Mouse (Mus musculus) forebrain, embryonic 16.5 days (tissue): ENCODE data around the gene Apol9a. TPM values are rescaled to one million over a fixed set of nuclear protein-coding genes. Genes with fewer than 3 reads are reported as not detected.
"Not testable (repeated sequence)": the region's sequence is repeated elsewhere in the genome, so short reads cannot be mapped to it uniquely, and the experiment has no call there.

Experiments
- ATAC-seq: fragments of 200-750 bp; cut with Nextera tagmentation; 2 replicates; pipeline ENCODE4 v1.8.0; 2017; ENCODE audit warnings: mild to moderate bottlenecking, moderate library complexity
- H3K27ac ChIP-seq: fragments of 300-500 bp; sonication (generic); 2 replicates; pipeline ENCODE4 v1.5.1; 2014; ENCODE audit warnings: low read length, control low read depth
- H3K27me3 ChIP-seq: fragments of 300-500 bp; sonication (generic); replicated peaks from 2 replicates; pipeline ENCODE4 v1.6.1; 2014; ENCODE audit warnings: low read length; ENCODE audit not compliant: control insufficient read depth, insufficient read depth
- H3K36me3 ChIP-seq: fragments of 300-500 bp; sonication (generic); 2 replicates; pipeline ENCODE4 v1.6.1; 2014; ENCODE audit not compliant: control insufficient read depth, insufficient read depth
- H3K4me1 ChIP-seq: fragments of 300-500 bp; sonication (generic); replicated peaks from 2 replicates; pipeline ENCODE4 v1.6.1; 2014; ENCODE audit warnings: low read length; ENCODE audit not compliant: control insufficient read depth, insufficient read depth
- H3K4me2 ChIP-seq: fragments of 300-500 bp; sonication (generic); 2 replicates; pipeline ENCODE4 v1.6.1; 2014; ENCODE audit warnings: mild to moderate bottlenecking, low read length, control low read depth
- H3K4me3 ChIP-seq: fragments of 300-500 bp; sonication (generic); replicated peaks from 2 replicates; pipeline ENCODE4 v1.5.1; 2014; ENCODE audit warnings: mild to moderate bottlenecking, low read length, control low read depth
- H3K9ac ChIP-seq: fragments of 300-500 bp; sonication (generic); replicated peaks from 2 replicates; pipeline ENCODE4 v1.6.1; 2014; ENCODE audit warnings: low read depth, low read length, control low read depth
- H3K9me3 ChIP-seq: fragments of 300-500 bp; sonication (generic); 2 replicates; pipeline ENCODE4 v1.6.1; 2016; ENCODE audit warnings: low read length; ENCODE audit not compliant: control insufficient read depth
- WGBS: fragments of 180-500 bp; shearing (Covaris S2); extraction: QIAGEN DNeasy Blood & Tissue Kit; methylation state at CpG from one replicate; pipeline ENCODE4 v1.1.7; 2014; 5-methylcytosine and 5-hydroxymethylcytosine counted together
- polyA plus RNA-seq: library from polyadenylated mRNA; unstranded; fragments of >200 nt; fragmentation: Nextera tagmentation; extraction: Ambion mirVana; gene quantifications from 2 replicates; pipeline ENCODE4 v1.2.1, GENCODE M21; 2015

The Apol9a gene
- polyA plus RNA-seq = 0.09 TPM in 1 of 2 replicates, not detected in the other

DNA sequence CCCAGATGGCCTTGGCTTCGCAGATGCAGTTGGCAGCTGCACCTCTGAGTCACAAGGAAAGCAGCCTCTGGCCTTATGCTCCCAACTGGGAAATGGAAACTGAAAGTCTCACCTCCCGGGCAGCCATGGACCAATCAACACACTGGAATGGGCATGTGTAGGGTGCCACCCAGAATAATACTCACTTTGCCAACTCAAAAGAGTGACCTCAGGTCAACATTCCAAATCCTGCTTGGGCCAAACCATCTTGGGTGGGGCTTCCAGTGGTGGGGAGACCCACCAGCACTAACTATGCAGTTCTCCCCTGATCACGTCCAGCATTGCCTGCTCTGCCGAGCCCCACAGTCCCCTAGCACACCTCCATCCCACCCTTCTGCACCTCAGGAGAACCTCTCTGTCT is at the start of gene Apol9a:
Gene Apol9a (minus strand): TSS at position 101 of the 400 bp plus-strand sequence.
- H3K9ac ChIP-seq, ATAC-seq, H3K4me2 ChIP-seq, H3K4me3 ChIP-seq, H3K36me3 ChIP-seq, H3K27me3 ChIP-seq, H3K4me1 ChIP-seq, H3K27ac ChIP-seq, H3K9me3 ChIP-seq: not testable (repeated sequence)
- 50% methylated on average over 1 of the region's 4 CpGs for WGBS

DNA sequence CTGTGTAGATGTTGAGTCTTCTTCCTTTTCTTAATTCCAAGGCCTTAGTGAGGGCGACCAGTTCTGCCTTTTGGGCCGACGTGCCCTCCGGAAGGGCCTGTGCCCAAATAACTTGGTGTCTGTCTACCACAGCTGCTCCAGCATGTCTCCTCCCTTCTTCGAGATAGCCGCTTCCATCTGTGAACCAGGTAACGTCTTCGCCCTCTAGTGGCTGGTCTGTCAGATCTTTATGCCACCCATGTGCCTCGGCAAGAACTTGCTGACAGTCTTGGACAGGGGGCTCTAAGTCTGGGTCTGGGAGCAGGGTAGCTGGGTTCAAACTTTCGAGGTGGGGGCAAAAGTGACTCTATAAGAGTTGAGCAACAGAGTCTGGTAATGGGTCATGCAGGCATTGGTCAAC is 39.0 kb upstream of the Apol9a start:
- H3K27me3 ChIP-seq, H3K4me2 ChIP-seq, H3K4me3 ChIP-seq, H3K9ac ChIP-seq, H3K36me3 ChIP-seq, H3K4me1 ChIP-seq, H3K27ac ChIP-seq, H3K9me3 ChIP-seq, ATAC-seq: not testable (repeated sequence)
- 62% methylated on average over 10 of the region's 10 CpGs for WGBS

DNA sequence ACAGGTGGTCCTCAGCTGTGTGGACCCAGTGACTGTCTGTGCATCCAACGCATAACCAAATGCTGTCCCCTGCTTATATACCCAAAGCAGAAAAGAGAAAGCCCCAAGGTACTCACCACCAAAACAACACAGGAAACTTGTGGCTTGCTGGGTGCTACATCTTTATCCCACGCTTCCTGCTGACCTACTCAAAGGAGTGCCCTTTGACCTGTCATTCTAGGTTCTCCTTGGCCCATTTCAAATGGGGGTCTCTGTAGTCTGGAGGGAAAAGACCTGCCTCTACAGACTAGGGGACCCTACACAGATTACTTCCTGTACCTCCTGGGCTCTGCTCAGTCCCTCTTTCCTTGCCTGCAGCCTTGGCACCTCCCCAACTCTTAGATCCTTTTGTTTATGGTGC is 36.5 kb upstream of the Apol9a start, which contains the start of gene Apol7b:
Gene Apol7b (minus strand): TSS at position 101 of the 400 bp plus-strand sequence.
- H3K4me1 ChIP-seq, H3K27me3 ChIP-seq, H3K9ac ChIP-seq, H3K4me3 ChIP-seq, H3K36me3 ChIP-seq, H3K27ac ChIP-seq, ATAC-seq, H3K9me3 ChIP-seq, H3K4me2 ChIP-seq: not testable (repeated sequence)
- WGBS = 94% methylated on average over 2 of the region's 2 CpGs

DNA sequence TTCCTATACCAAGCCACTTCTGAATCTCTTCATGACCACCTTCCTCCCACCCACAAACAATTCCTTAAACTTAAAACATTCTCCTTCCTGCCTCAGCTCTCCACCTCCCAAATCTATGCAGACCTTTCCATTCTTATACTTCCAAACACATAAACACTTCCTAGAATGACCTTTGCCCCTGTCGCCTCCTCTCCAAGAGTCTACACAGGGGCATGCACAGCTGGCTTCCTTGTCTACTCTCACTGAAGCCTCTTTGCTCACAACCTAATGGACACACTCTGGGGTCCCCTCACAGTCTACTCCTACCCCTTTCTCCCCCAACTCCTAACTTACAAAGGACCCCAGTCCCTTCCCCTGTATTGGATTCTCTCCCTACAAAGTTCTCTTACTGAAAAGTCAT is 34.7 kb upstream of the Apol9a start:
- not testable (repeated sequence) for H3K27ac ChIP-seq, H3K36me3 ChIP-seq, H3K9ac ChIP-seq, H3K4me3 ChIP-seq, H3K9me3 ChIP-seq, H3K27me3 ChIP-seq, ATAC-seq, H3K4me1 ChIP-seq, H3K4me2 ChIP-seq
- WGBS = 90% methylated on average over 1 of the region's 1 CpGs

DNA sequence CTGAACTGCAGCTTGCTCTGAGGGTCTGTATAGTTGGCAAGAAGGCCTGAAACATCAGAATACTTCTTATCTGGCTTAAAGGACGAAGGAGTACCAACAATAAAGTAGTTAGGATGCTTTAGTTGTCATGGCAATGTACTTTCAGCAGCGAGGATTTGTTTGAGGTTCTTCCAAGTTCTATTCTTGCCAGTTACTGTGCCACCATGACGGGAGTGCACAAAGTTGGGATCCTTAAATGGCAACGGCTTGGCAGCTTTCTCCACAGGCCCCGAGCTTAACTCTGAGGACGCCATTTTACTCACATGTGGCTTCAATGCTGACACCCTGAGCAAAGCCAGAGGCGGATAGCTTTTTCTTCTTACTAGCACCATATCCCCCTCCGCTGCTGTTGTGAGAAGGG is 33.8 kb upstream of the Apol9a start:
- WGBS = 57% methylated on average over 8 of the region's 8 CpGs
- H3K4me3 ChIP-seq = not testable (repeated sequence)

DNA sequence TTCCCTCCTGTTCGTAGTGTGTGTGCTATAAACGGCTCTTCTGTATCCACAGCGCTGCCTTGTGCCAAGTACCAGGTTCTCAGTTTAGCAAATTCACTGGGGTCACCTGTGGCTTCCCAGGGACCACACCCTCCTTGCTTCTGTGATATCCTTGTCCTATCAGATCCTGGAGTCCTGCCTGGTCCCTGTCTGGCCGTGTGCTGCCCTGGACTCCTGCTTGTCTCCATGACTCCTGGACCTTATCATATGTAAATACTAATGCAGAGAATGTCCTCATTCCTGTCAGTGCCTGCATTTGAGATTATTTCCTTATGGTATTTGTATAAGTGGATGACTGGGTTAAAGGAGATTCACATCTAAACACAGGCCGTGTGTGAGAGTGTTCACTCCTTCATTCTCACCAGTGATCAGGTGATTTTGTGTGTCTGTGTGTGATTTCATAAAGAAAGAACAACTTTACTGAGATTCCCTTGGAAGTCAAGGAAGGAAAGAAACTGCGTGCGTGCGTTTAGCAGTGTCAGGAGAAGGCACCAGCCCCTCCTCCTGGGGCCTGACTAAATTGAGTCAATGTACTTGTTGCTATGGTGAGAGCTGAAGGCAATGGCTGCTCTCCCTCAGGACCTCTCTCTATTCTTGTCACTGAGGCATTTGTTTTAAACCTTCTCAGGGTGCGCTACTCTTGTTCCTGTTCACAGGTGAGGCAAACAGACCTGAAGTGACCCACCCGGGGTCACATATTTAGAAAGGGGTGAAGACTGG is 17.9 kb upstream of the Apol9a start:
- not testable (repeated sequence) for H3K9me3 ChIP-seq, H3K4me3 ChIP-seq, ATAC-seq, H3K9ac ChIP-seq, H3K27me3 ChIP-seq, H3K4me1 ChIP-seq, H3K27ac ChIP-seq, H3K36me3 ChIP-seq, H3K4me2 ChIP-seq
- WGBS = 54% methylated on average over 8 of the region's 10 CpGs

More for the DNA sequence above, 33.8 kb upstream of the Apol9a start:
- H3K9ac ChIP-seq, ATAC-seq, H3K27ac ChIP-seq, H3K27me3 ChIP-seq, H3K4me1 ChIP-seq, H3K9me3 ChIP-seq, H3K36me3 ChIP-seq, H3K4me2 ChIP-seq: not testable (repeated sequence)

DNA sequence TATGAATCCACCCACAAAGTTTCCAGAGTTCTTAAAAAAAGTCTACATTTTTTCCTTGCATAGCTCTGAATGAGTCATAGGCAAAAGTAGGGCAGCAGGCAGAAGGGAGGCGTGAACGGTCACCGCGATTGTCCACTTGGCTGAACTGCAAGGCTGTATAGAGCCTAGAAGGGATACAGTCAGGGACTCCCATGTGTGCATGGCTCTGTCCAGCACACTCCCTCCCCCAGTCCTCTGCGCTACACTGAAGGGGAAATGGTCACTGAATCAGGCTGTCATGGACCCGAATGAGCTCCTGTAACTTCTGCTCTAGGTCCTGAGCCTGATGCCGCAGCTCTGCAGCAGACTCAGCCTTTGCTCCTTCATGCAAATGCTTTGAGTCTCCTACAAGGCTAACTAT is 12.0 kb upstream of the Apol9a start:
- not testable (repeated sequence) for H3K4me3 ChIP-seq, H3K4me2 ChIP-seq, H3K36me3 ChIP-seq, ATAC-seq, H3K9me3 ChIP-seq, H3K4me1 ChIP-seq, H3K27me3 ChIP-seq, H3K9ac ChIP-seq, H3K27ac ChIP-seq
- 83% methylated on average over 3 of the region's 7 CpGs for WGBS

DNA sequence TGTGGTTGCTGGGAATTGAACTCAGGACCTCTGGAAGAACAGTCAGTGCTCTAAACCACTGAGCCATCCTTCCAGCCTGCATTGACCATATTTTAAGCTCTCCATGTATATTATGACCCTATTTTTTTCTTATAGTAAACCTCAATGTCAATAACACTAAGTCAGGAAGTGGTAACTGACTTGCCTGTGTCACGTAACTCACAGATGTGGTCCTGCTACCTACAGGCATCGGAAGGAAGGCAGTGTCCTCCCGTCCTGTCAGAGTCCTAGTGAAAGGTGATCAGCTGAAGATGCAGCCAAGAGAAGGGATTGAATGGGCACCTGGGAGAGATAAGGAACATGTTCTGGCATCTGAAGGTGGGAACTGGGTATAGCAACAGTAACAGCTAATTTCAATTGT is 8.7 kb upstream of the Apol9a start:
- not testable (repeated sequence) for H3K36me3 ChIP-seq, H3K27me3 ChIP-seq, H3K9me3 ChIP-seq, H3K4me3 ChIP-seq, ATAC-seq, H3K4me2 ChIP-seq, H3K4me1 ChIP-seq, H3K9ac ChIP-seq, H3K27ac ChIP-seq
- no CpG with 5 or more reads among the region's 3 CpGs for WGBS

DNA sequence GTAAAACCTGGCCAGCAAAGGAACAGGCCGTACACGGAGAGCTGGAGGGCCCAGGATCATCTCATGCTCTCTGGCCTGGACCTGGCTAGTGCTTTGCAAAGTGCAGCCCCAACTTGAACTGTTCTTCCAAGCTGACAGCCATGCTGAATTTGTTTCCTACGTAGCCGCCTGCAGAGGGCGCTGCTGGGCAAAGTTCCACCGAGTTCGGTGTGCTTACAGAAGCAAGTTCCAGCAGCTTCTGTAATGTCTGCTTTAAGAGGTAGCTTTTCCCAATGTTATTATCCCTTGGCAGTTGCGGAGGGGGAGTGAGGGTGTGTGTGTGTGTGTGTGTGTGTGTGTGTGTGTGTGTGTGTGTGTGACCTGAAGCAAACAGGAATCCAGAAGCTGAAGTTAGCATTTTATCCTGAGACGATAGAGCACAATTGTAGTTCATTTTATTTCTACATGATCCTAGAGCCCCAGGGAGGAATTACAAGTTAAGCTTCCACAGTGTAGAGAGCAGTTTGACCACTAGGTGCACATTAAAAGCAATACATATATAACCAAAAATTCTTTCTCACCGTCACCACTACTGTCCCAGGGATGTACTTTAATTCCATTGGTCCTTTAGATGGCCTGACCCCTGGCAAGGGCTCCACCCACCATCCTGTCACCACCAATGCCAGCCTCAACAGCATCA is 5.9 kb upstream of the Apol9a start:
- H3K9ac ChIP-seq, ATAC-seq, H3K27ac ChIP-seq, H3K36me3 ChIP-seq, H3K9me3 ChIP-seq, H3K4me3 ChIP-seq, H3K4me1 ChIP-seq, H3K4me2 ChIP-seq, H3K27me3 ChIP-seq: not testable (repeated sequence)
- 34% methylated on average over 2 of the region's 10 CpGs for WGBS
